Mouse (Mus musculus): Measurements from ENCODE around the gene 4930435E12Rik. TPM values are rescaled to one million over a fixed set of nuclear protein-coding genes. Genes with fewer than 3 reads are reported as not detected.

Gene 4930435E12Rik
- total and polyA plus RNA-seq, 3 experiments, result not detected

- Histone ChIP-seq H3K27ac (ENCODE audit: insufficient read depth, low read depth) (no peak overlapping the region), H3K4me2 (ENCODE audit: insufficient read depth, low read depth, poor library complexity, severe bottlenecking) (no peak overlapping the region), H3K4me1 (ENCODE audit: control insufficient read depth in 1 of 2, insufficient read depth in 2 of 2) (peaks cover 5 to 21% of the 10 kb centered on the region in 2 experiments), H3K4me3 (replicated peaks in 1 of 3; ENCODE audit: low read depth in 2 of 3, low read length in 2 of 3, poor library complexity in 1 of 3) (no peak overlapping the region), H3K9ac (ENCODE audit: insufficient read depth, low read depth) (no peak overlapping the region), H3K79me2 (replicated peaks; ENCODE audit: control insufficient read depth, extremely low read depth, insufficient read depth, poor library complexity, severe bottlenecking) (no peaks in the 10 kb centered on the region), H3K36me3 (replicated peaks in 1 of 2; ENCODE audit: control insufficient read depth in 1 of 2, insufficient read depth in 1 of 2, low read length in 1 of 2) (no peaks in the 10 kb centered on the region), H3K27me3 (replicated peaks) (no peaks in the 10 kb centered on the region), H3K9me3 (replicated peaks; ENCODE audit: low read length) (no peaks in the 10 kb centered on the region)
- no peak for TF ChIP-seq MAFK (IDR thresholded peaks at IDR 0.05; ENCODE audit: insufficient replicate concordance, low read length)
- TF ChIP-seq KAT2A (IDR thresholded peaks at IDR 0.05; ENCODE audit: insufficient replicate concordance, low read length), result no peak
- TF ChIP-seq RCOR1 (conservative IDR thresholded peaks at IDR 0.05; ENCODE audit: low read depth, low read length), result no peak
- no peak for TF ChIP-seq EP300 (IDR thresholded peaks at IDR 0.05; ENCODE audit: low read length)
- TF ChIP-seq PAX5 (IDR thresholded peaks at IDR 0.05; ENCODE audit: low read length), result no peak
- TF ChIP-seq MYC (IDR thresholded peaks at IDR 0.05; ENCODE audit: low read depth, low read length), result no peak
- TF ChIP-seq USF1 (IDR thresholded peaks at IDR 0.05; ENCODE audit: low read depth, low read length), result no peak
- no peak for TF ChIP-seq CHD1 (IDR thresholded peaks at IDR 0.05; ENCODE audit: low read depth, low read length)
- no peak for TF ChIP-seq E2F4 (IDR thresholded peaks at IDR 0.05; ENCODE audit: insufficient replicate concordance, low read depth, low read length)
- TF ChIP-seq MEF2A (IDR thresholded peaks at IDR 0.05; ENCODE audit: borderline replicate concordance, low read depth, low read length), result no peak
- TF ChIP-seq CTCF (conservative IDR thresholded peaks at IDR 0.05 in 1 of 2, IDR thresholded peaks at IDR 0.05 in 1 of 2; ENCODE audit: low read depth in 2 of 2, low read length in 2 of 2), result no peak
- no peak for TF ChIP-seq UBTF (IDR thresholded peaks at IDR 0.05; ENCODE audit: low read depth, low read length)
- no peak for TF ChIP-seq NELFE (IDR thresholded peaks at IDR 0.05; ENCODE audit: low read depth, low read length)
- TF ChIP-seq ELF1 (IDR thresholded peaks at IDR 0.05; ENCODE audit: low read depth, low read length), result no peak
- no peak for TF ChIP-seq ZKSCAN1 (IDR thresholded peaks at IDR 0.05; ENCODE audit: borderline replicate concordance, low read depth, low read length)
- TF ChIP-seq SMC3 (IDR thresholded peaks at IDR 0.05; ENCODE audit: low read depth, low read length), result no peak
- TF ChIP-seq USF2 (conservative IDR thresholded peaks at IDR 0.05; ENCODE audit: low read depth, low read length), result no peak
- no peak for TF ChIP-seq JUN (IDR thresholded peaks at IDR 0.05; ENCODE audit: insufficient read depth, low read depth, low read length)
- in situ Hi-C loops (cut with MboI; ENCODE audit: low pct_ligation_motif_present, low pct_unique_long_range_greater_than_20kb, low sequenced_read_pairs) (no loop called here), dilution Hi-C loops (cut with MboI; ENCODE audit: extremely low pct_ligation_motif_present, extremely low pct_unique_long_range_greater_than_20kb, low sequenced_read_pairs) (no loop called here)
- no peak for DNase-seq (ENCODE audit: extremely low read depth)
These were observed 66.1 kb downstream of the 4930435E12Rik start for GRCm38 (mm10) chr16:38762401-38762800.

Other genes with a start within 250 kb of the 4930435E12Rik start
- gene Arhgap31, start 115.5 kb downstream of the 4930435E12Rik start, total RNA-seq (2012; rRNA removed), result 1.1 and 2.0 TPM in 2 replicates
- 0.05 and 0.15 TPM in 2 replicates for gene Arhgap31, start 115.5 kb downstream of the 4930435E12Rik start, total RNA-seq (2014; rRNA removed)
- gene Arhgap31, start 115.5 kb downstream of the 4930435E12Rik start, polyA plus RNA-seq (2012; ENCODE audit: insufficient read length, low read depth), result 0.61 and 0.76 TPM in 2 replicates
- not detected in 2 replicates for gene B4galt4, start 86.5 kb downstream of the 4930435E12Rik start, total RNA-seq (2012; rRNA removed)
- not detected in 2 replicates for gene B4galt4, start 86.5 kb downstream of the 4930435E12Rik start, total RNA-seq (2014; rRNA removed)
- not detected in 2 replicates for gene B4galt4, start 86.5 kb downstream of the 4930435E12Rik start, polyA plus RNA-seq (2012; ENCODE audit: insufficient read length, low read depth)
- gene Upk1b, start 28.4 kb downstream of the 4930435E12Rik start, total RNA-seq (2012; rRNA removed), result not detected in 2 replicates
- not detected in 2 replicates for gene Upk1b, start 28.4 kb downstream of the 4930435E12Rik start, total RNA-seq (2014; rRNA removed)
- gene Upk1b, start 28.4 kb downstream of the 4930435E12Rik start, polyA plus RNA-seq (2012; ENCODE audit: insufficient read length, low read depth), result not detected in 2 replicates
- gene Igsf11, start 63.9 kb upstream of the 4930435E12Rik start, total RNA-seq (2012; rRNA removed), result not detected in 2 replicates
- 0.05 TPM in 1 of 2 replicates, not detected in the other for gene Igsf11, start 63.9 kb upstream of the 4930435E12Rik start, total RNA-seq (2014; rRNA removed)
- 0.19 TPM in 1 of 2 replicates, not detected in the other for gene Igsf11, start 63.9 kb upstream of the 4930435E12Rik start, polyA plus RNA-seq (2012; ENCODE audit: insufficient read length, low read depth)